Mouse (Mus musculus): Measurements from ENCODE around the gene 2510009E07Rik.
"Not testable (repeated sequence)": the region's sequence is repeated elsewhere in the genome, so short reads cannot be mapped to it uniquely, and the experiment has no call there.

GRCm38 (mm10) chr16:21673046-21673445 is 21.4 kb downstream of the 2510009E07Rik start:
- TF ChIP-seq CTCF (IDR thresholded peaks at IDR 0.05); EP300 (IDR thresholded peaks at IDR 0.05; ENCODE audit: insufficient read depth, low read depth, low read length): not testable (repeated sequence)

Data from heart, adult 2 months (tissue).